Mouse (Mus musculus) small intestine, adult 2 months (tissue): Measurements from ENCODE around the gene Krtap26-1. TPM values are rescaled to one million over a fixed set of nuclear protein-coding genes. Genes with fewer than 3 reads are reported as not detected.

Experiments
- H3K27ac ChIP-seq: fragments of 200-500 bp; 2 replicates; pipeline ENCODE4 v1.5.1; 2012; ENCODE audit warnings: low read depth, low read length, control low read depth, inconsistent platforms; ENCODE audit not compliant: insufficient read depth
- H3K27me3 ChIP-seq: fragments of 200-500 bp; 2 replicates; pipeline ENCODE4 v1.6.1; 2012; ENCODE audit warnings: mild to moderate bottlenecking, moderate library complexity, low read length, inconsistent platforms; ENCODE audit not compliant: control insufficient read depth, insufficient read depth
- H3K36me3 ChIP-seq: fragments of 200-500 bp; 2 replicates; pipeline ENCODE4 v1.6.1; 2012; ENCODE audit warnings: mild to moderate bottlenecking, low read length, control low read depth, inconsistent platforms; ENCODE audit not compliant: control insufficient read depth, insufficient read depth
- H3K4me1 ChIP-seq: fragments of 200-500 bp; 2 replicates; pipeline ENCODE4 v1.6.1; 2012; ENCODE audit warnings: low read length, inconsistent platforms, mixed read lengths; ENCODE audit not compliant: control insufficient read depth, insufficient read depth, insufficient read length
- H3K4me3 ChIP-seq: fragments of 200-500 bp; 2 replicates; pipeline ENCODE4 v1.5.1; 2012; ENCODE audit warnings: low read depth, mild to moderate bottlenecking, control low read depth, inconsistent platforms, low read length, moderate library complexity
- CTCF ChIP-seq: fragments of 200-500 bp; IDR thresholded peaks from 2 replicates; pipeline ENCODE4 v1.5.1; 2012; ENCODE audit warnings: low read depth, mild to moderate bottlenecking, control low read depth, inconsistent platforms, low read length, moderate library complexity, mixed read lengths; ENCODE audit not compliant: insufficient replicate concordance, insufficient read length; ENCODE audit errors: extremely low read depth
- POLR2A ChIP-seq: fragments of 200-500 bp; IDR thresholded peaks from 2 replicates; pipeline ENCODE4 v1.6.1; 2012; ENCODE audit warnings: low read depth, mild to moderate bottlenecking, control low read depth, inconsistent platforms, low read length, moderate library complexity
- WGBS: fragments of 180-500 bp; shearing (Covaris S2); methylation state at CpG from one replicate; pipeline ENCODE4 v1.1.7; 2018; 5-methylcytosine and 5-hydroxymethylcytosine counted together
- polyA plus RNA-seq: library from polyadenylated mRNA; depleted of rRNA; stranded (reverse); fragments of >200 nt; gene quantifications from 2 replicates; pipeline ENCODE4 v1.2.3, GENCODE M21; 2012; rRNA removed

Krtap26-1 gene
- polyA plus RNA-seq, 1 experiment, result not detected

DNA sequence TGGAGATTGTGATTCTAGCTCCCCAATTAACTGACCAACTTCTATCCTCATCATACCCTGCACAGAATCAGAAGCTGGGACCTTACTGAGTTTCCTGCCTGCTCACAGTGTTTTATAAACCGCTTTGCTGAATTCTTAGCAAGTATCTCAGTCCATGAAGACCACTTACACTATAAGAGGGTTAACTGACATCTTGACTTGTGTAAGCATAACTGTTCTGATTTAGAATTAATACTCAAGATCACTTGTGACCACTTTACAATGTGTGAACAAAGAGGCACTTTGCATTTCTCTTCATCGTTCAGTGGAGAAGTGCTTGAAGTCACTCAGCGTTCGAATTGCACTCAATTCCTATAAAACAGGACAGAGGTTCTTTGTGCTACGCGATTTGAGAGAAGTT lies 43.0 kb downstream of the Krtap26-1 start:
- Histone ChIP-seq H3K36me3 (no peaks in the 10 kb centered on the region), H3K4me3 (no peak overlapping the region), H3K27me3 (no peaks in the 10 kb centered on the region), H3K4me1 (peaks cover 6% of the 10 kb centered on the region; the same call in 1 of the 2 replicates), H3K27ac (no peak overlapping the region)
- WGBS, result 89% methylated on average over 6 of the region's 6 CpGs
- TF ChIP-seq POLR2A, result no peak
- TF ChIP-seq CTCF, result no peak

DNA sequence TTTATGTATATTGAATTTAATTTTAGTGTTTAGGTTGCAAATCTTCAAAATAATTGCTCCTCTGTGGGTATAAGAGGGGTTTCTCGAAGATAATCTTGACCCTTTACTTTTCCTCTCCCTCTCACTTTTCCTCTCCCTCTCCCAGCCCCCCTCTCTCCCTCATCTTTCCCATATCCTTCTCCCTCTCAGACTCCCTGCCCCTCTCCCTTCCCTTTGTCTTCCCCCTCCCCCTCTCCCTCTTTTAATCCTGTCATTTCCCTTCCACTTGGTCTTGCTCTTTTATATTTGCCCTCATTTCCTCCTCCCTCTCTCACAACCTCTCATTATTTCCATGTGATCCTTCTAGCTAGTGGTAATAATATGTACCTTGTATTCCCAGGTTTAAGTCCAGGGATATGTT lies 45.1 kb downstream of the Krtap26-1 start:
- no peaks in the 10 kb centered on the region for H3K27me3 ChIP-seq
- no peak overlapping the region for H3K4me3 ChIP-seq
- no peak overlapping the region for H3K27ac ChIP-seq
- TF ChIP-seq CTCF (no peak), POLR2A (no peak)
- H3K4me1 ChIP-seq, result peaks cover 9% of the 10 kb centered on the region; the same call in 1 of the 2 replicates
- no peaks in the 10 kb centered on the region for H3K36me3 ChIP-seq
- 83% methylated on average over 1 of the region's 1 CpGs for WGBS

DNA sequence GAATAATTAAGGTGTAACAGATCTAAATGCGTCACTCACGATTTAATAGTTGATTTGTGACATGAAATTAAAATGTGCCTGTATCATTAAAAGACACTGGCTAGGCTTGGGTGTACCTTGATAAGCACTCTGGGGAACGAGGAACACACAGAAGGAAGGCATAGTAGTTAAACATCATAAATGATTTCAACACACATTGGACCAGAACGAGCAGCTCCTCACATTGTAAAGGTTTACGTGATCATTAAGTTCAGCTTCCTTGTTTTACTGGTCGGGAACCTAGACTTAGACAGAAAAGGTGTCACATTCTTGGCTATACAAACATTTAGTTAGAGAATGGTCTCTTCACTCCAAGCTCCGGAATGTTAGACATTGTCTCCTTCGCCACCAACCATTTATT lies 47.3 kb downstream of the Krtap26-1 start:
- H3K4me1 ChIP-seq, result peaks cover 9% of the 10 kb centered on the region; the same call in 1 of the 2 replicates
- TF ChIP-seq POLR2A, result no peak
- no peak for TF ChIP-seq CTCF
- no peaks in the 10 kb centered on the region for H3K36me3 ChIP-seq
- peak overlapping the region; percentile 86 for H3K27ac ChIP-seq
- WGBS, result 26% methylated on average over 8 of the region's 8 CpGs
- no peak overlapping the region for H3K4me3 ChIP-seq
- H3K27me3 ChIP-seq, result no peaks in the 10 kb centered on the region

DNA sequence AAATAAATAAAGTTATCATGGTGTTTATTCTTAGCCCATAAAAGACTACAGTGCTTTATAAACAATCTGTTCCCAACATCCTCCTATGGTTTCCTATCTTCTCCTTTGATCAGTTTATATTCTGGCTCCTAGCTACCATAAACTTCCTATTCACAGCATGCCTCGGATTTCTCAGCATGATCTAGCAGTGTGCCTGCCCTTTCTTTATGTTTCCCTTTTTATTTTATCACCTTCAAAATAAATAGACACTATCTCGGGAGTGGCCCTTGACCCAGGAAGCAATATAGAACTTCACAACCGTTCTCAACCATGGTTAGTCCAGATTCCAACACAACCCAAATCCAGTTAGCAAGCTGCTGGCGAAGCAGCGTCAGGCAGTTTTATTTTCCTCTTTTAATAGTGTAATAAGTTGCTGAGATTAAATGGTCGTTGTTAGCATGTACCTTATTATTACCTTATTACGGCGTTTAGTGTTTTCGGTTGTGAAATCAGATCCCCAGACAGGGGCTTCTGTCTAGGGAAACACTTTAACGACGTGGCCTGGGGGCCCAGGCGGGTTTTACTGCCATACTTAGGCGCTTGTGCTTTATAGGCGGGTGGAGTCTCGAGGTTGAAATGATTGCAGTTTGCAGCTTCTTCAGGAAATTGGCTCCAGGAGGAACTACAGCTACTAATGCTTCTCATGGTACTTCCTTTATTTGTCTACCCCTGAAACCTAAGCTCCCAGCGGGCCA lies 47.9 kb downstream of the Krtap26-1 start:
- TF ChIP-seq POLR2A (no peak), CTCF (no peak)
- Histone ChIP-seq H3K27me3 (no peaks in the 10 kb centered on the region), H3K36me3 (no peaks in the 10 kb centered on the region), H3K4me1 (peaks cover 9% of the 10 kb centered on the region; the same call in 1 of the 2 replicates), H3K27ac (peak overlapping the region; percentile 86), H3K4me3 (peak overlapping the region; percentile 20; the same call in 1 of the 2 replicates)
- WGBS, result 17% methylated on average over 16 of the region's 16 CpGs

Other genes starting within 250 kb of the Krtap26-1 start
- gene Cldn17, start 140.8 kb downstream of the Krtap26-1 start, polyA plus RNA-seq, result not detected in 2 replicates
- gene Cldn8, start 84.6 kb downstream of the Krtap26-1 start, polyA plus RNA-seq, result 0.39 and 0.55 TPM in 2 replicates
- not detected in 2 replicates for gene Krtap24-1, start 35.5 kb downstream of the Krtap26-1 start, polyA plus RNA-seq
- gene 2310079G19Rik, start 20.1 kb downstream of the Krtap26-1 start, polyA plus RNA-seq, result not detected in 2 replicates
- gene Krtap27-1, start 23.9 kb upstream of the Krtap26-1 start, polyA plus RNA-seq, result not detected in 2 replicates
- gene 2310061N02Rik, start 60.2 kb upstream of the Krtap26-1 start, polyA plus RNA-seq, result not detected in 2 replicates
- gene Krtap13-1, start 81.1 kb upstream of the Krtap26-1 start, polyA plus RNA-seq, result not detected in 2 replicates
- gene Krtap13, start 103.8 kb upstream of the Krtap26-1 start, polyA plus RNA-seq, result not detected in 2 replicates
- not detected in 2 replicates for gene 2310034C09Rik, start 111.1 kb upstream of the Krtap26-1 start, polyA plus RNA-seq
- not detected in 2 replicates for gene 2310057N15Rik, start 126.4 kb upstream of the Krtap26-1 start, polyA plus RNA-seq
- gene Gm5965, start 130.1 kb upstream of the Krtap26-1 start, polyA plus RNA-seq, result not detected in 2 replicates
- gene Gm20741, start 164.4 kb upstream of the Krtap26-1 start, polyA plus RNA-seq, result not detected in 2 replicates
- not detected in 2 replicates for gene Krtap15, start 172.4 kb upstream of the Krtap26-1 start, polyA plus RNA-seq
- not detected in 2 replicates for gene Krtap14, start 178.3 kb upstream of the Krtap26-1 start, polyA plus RNA-seq
- gene Krtap19-1, start 221.6 kb upstream of the Krtap26-1 start, polyA plus RNA-seq, result not detected in 2 replicates
- gene Krtap19-2, start 226.5 kb upstream of the Krtap26-1 start, polyA plus RNA-seq, result not detected in 2 replicates
- not detected in 2 replicates for gene Krtap19-3, start 230.2 kb upstream of the Krtap26-1 start, polyA plus RNA-seq
- gene Krtap19-4, start 237.3 kb upstream of the Krtap26-1 start, polyA plus RNA-seq, result not detected in 2 replicates
- not detected in 2 replicates for gene Krtap19-5, start 248.7 kb upstream of the Krtap26-1 start, polyA plus RNA-seq